Mouse (Mus musculus): ENCODE data around the gene Dclk2. TPM values are rescaled to one million over a fixed set of nuclear protein-coding genes. Genes with fewer than 3 reads are reported as not detected.

The Dclk2 gene
- polyA plus RNA-seq, 1 experiment: 190 TPM

DNA sequence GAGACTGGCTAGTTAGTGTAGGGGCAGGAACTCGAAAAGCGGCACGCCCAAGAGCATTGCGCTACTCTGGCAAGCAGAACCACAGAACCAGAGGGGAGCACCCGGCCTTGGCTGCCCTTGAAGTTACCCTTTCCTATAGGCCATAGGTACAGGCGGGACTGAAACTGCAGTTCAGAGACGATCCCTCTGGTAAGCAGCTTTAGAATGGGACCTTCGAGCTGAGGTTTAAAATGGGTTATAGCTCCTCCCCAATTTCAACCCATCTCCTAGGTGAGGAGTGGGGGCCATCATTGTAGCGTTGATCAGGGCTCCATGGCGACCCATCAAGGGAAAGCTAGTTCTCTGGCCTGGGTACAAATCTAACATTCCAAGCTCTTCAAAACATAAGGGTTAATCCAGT is 3.0 kb upstream of the Dclk2 start:
- DNase-seq (ENCODE audit: low read depth): no peak
- TF ChIP-seq POLR2A (IDR thresholded peaks at IDR 0.05; ENCODE audit: borderline replicate concordance, extremely low read depth, insufficient read depth, insufficient read length, poor library complexity, severe bottlenecking): no peak
- TF ChIP-seq CTCF (IDR thresholded peaks at IDR 0.05; ENCODE audit: borderline replicate concordance, extremely low read depth, insufficient read depth, insufficient read length): no peak

- DNase-seq (ENCODE audit: low read depth): peak; percentile 52
- TF ChIP-seq CTCF (IDR thresholded peaks at IDR 0.05; ENCODE audit: borderline replicate concordance, extremely low read depth, insufficient read depth, insufficient read length): no peak
- no peak for TF ChIP-seq POLR2A (IDR thresholded peaks at IDR 0.05; ENCODE audit: borderline replicate concordance, extremely low read depth, insufficient read depth, insufficient read length, poor library complexity, severe bottlenecking)
Observed at GRCm38 (mm10) chr3:86921181-86921975, 726 bp upstream of the Dclk2 start.

- DNase-seq (ENCODE audit: low read depth): peak; percentile 71
- TF ChIP-seq POLR2A (IDR thresholded peaks at IDR 0.05; ENCODE audit: borderline replicate concordance, extremely low read depth, insufficient read depth, insufficient read length, poor library complexity, severe bottlenecking): no peak
Observed at GRCm38 (mm10) chr3:86919641-86920342, 860 bp downstream of the Dclk2 start.

DNA sequence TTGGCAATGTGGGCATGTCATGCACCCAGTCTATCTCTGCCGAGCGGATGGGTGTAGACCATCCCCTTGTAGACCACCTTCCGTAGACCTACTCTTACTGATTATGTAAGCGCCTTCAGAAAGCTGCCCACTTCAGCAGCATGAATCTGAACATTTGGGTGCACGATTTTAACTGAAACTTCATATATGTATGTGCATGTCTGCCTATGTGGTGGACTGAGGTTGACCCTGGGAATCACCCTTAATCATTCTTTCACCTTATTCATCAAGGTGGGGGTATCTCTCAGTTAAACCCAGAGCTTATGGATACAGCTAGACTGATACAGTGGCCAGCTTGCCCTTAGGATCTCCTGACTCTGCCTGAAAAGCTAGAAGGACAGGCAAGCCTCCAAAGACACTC is 3.6 kb downstream of the Dclk2 start:
- no peak for DNase-seq (ENCODE audit: low read depth)
- TF ChIP-seq POLR2A (IDR thresholded peaks at IDR 0.05; ENCODE audit: borderline replicate concordance, extremely low read depth, insufficient read depth, insufficient read length, poor library complexity, severe bottlenecking) (no peak), CTCF (IDR thresholded peaks at IDR 0.05; ENCODE audit: borderline replicate concordance, extremely low read depth, insufficient read depth, insufficient read length) (no peak)

DNA sequence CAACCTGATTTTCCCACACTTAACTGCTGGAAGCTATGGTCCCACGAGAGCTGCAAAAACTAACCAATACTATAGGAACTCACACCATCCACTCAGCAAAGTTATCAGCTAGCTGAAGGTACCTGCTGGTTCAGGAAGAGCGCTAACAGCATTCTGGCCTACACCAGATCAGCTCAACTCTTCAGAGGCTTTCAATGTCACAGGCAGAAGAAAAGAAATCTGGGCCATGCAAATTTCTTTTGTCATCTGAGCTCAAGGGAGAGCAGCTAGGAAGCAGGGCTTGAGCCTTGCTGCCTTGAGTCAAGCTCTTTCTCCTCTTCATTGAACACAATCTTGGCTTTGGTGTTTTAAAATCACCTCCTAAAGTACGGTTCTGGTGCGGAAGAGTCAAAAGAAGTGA is 4.0 kb downstream of the Dclk2 start:
- DNase-seq (ENCODE audit: low read depth): no peak
- no peak for TF ChIP-seq CTCF (IDR thresholded peaks at IDR 0.05; ENCODE audit: borderline replicate concordance, extremely low read depth, insufficient read depth, insufficient read length)
- no peak for TF ChIP-seq POLR2A (IDR thresholded peaks at IDR 0.05; ENCODE audit: borderline replicate concordance, extremely low read depth, insufficient read depth, insufficient read length, poor library complexity, severe bottlenecking)

GRCm38 (mm10) chr3:86915291-86915690 is 5.4 kb downstream of the Dclk2 start:
- TF ChIP-seq CTCF (IDR thresholded peaks at IDR 0.05; ENCODE audit: borderline replicate concordance, extremely low read depth, insufficient read depth, insufficient read length): no peak
- no peak for TF ChIP-seq POLR2A (IDR thresholded peaks at IDR 0.05; ENCODE audit: borderline replicate concordance, extremely low read depth, insufficient read depth, insufficient read length, poor library complexity, severe bottlenecking)
- no peak for DNase-seq (ENCODE audit: low read depth)

DNA sequence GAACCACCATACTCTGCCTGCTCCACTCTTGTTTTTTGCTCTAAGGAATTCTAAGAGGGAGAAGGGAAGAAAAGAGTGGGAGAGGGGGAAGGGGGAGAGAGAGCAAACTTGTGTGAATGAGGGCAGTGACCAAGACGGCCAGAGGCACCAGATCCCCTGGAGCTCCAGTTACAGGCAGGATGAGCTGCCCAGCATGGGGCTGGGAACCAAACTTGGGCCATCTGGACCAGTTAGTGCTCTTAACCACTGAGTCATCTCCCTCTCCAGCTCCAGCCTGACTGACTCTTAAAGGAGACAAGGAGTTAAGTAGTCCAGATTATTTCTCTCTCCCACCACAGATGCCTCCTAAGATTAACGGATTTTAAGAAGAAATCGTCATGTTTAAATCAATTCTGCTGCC is 6.3 kb downstream of the Dclk2 start:
- no peak for TF ChIP-seq CTCF (IDR thresholded peaks at IDR 0.05; ENCODE audit: borderline replicate concordance, extremely low read depth, insufficient read depth, insufficient read length)
- TF ChIP-seq POLR2A (IDR thresholded peaks at IDR 0.05; ENCODE audit: borderline replicate concordance, extremely low read depth, insufficient read depth, insufficient read length, poor library complexity, severe bottlenecking): no peak
- DNase-seq (ENCODE audit: low read depth): no peak

GRCm38 (mm10) chr3:86898366-86898765 is 22.3 kb downstream of the Dclk2 start:
- DNase-seq (ENCODE audit: low read depth): no peak
- TF ChIP-seq POLR2A (IDR thresholded peaks at IDR 0.05; ENCODE audit: borderline replicate concordance, extremely low read depth, insufficient read depth, insufficient read length, poor library complexity, severe bottlenecking) (no peak), CTCF (IDR thresholded peaks at IDR 0.05; ENCODE audit: borderline replicate concordance, extremely low read depth, insufficient read depth, insufficient read length) (no peak)

GRCm38 (mm10) chr3:86897551-86897950 is 23.1 kb downstream of the Dclk2 start:
- DNase-seq (ENCODE audit: low read depth): no peak
- TF ChIP-seq POLR2A (IDR thresholded peaks at IDR 0.05; ENCODE audit: borderline replicate concordance, extremely low read depth, insufficient read depth, insufficient read length, poor library complexity, severe bottlenecking) (no peak), CTCF (IDR thresholded peaks at IDR 0.05; ENCODE audit: borderline replicate concordance, extremely low read depth, insufficient read depth, insufficient read length) (no peak)

DNA sequence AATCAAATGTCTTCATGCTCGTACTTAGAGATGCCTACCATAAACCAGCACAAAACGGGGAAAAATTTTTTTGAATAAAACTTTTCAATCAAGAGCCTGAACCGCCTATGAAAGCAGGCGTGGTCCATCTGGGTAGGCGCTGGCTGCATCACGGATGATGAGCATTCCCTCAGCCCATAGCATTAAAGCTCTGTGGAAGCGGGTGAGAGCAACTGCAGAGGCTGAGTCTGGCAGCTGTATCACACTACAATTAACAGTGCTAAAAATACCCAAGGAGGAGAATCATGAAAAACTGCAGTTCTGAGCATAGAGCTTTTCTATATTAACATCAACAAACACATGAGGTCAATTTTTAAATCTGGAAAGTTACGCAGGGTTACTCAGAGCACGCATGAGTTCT is 23.6 kb downstream of the Dclk2 start:
- no peak for TF ChIP-seq POLR2A (IDR thresholded peaks at IDR 0.05; ENCODE audit: borderline replicate concordance, extremely low read depth, insufficient read depth, insufficient read length, poor library complexity, severe bottlenecking)
- DNase-seq (ENCODE audit: low read depth): peak; percentile 36

DNA sequence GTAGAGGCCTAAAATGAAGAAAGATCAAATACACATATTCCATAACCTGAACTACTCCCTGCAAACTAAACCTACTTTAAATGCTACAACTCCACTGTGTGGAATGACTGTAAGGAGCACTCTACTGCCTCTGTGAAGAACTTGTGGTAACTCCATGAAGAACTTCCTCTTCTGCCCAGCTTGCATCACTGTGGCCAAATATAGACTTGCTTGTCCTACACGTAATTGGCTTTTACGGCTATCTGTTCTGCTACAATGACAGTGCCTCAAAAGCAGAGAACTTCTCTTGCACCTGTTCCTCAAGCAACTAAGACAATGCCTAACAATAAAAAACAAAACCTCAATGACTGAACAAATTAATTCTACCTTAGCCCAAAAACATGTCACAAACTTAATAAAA is 26.2 kb downstream of the Dclk2 start:
- DNase-seq (ENCODE audit: low read depth): no peak
- TF ChIP-seq POLR2A (IDR thresholded peaks at IDR 0.05; ENCODE audit: borderline replicate concordance, extremely low read depth, insufficient read depth, insufficient read length, poor library complexity, severe bottlenecking) (no peak), CTCF (IDR thresholded peaks at IDR 0.05; ENCODE audit: borderline replicate concordance, extremely low read depth, insufficient read depth, insufficient read length) (no peak)

DNA sequence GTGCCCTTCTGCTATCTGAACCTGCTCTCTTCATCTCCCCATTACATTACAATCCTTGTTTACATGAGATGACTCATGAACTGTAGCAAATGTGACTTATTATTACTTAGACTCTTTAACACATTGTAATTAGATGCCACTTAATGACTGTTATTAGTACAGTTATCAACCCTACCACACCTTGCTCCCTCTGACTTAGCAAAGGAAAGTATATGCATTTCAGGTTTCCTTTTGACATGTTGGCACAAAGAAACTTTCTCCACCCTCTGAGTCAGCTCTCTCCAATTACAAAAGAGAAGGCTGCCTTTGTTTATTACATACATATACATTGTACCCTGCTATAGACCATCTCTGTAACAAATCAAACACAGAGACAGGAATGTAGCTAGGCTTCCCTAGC is 33.1 kb downstream of the Dclk2 start:
- no peak for DNase-seq (ENCODE audit: low read depth)
- TF ChIP-seq POLR2A (IDR thresholded peaks at IDR 0.05; ENCODE audit: borderline replicate concordance, extremely low read depth, insufficient read depth, insufficient read length, poor library complexity, severe bottlenecking) (no peak), CTCF (IDR thresholded peaks at IDR 0.05; ENCODE audit: borderline replicate concordance, extremely low read depth, insufficient read depth, insufficient read length) (no peak)

All from brain, embryonic 14.5 days (tissue).